Mouse (Mus musculus) stomach, embryonic 15.5 days (tissue): Measurements from ENCODE around the gene Epha3. TPM values are rescaled to one million over a fixed set of nuclear protein-coding genes. Genes with fewer than 3 reads are reported as not detected.

Source experiments
- ATAC-seq: fragments of 200-750 bp; cut with Nextera tagmentation; 2 replicates; pipeline ENCODE4 v1.8.0; 2017; ENCODE audit warnings: low read depth, moderate number of reproducible peaks, moderate TSS enrichment; ENCODE audit not compliant: insufficient read depth, low FRiP score
- H3K27ac ChIP-seq: fragments of 300-500 bp; sonication (generic); 2 replicates; pipeline ENCODE4 v1.5.1; 2015; ENCODE audit warnings: mild to moderate bottlenecking, inconsistent platforms
- H3K27me3 ChIP-seq: fragments of 300-500 bp; sonication (generic); replicated peaks from 2 replicates; pipeline ENCODE4 v1.6.1; 2015; ENCODE audit warnings: inconsistent platforms
- H3K36me3 ChIP-seq: fragments of 300-500 bp; sonication (generic); 2 replicates; pipeline ENCODE4 v1.6.1; 2015; ENCODE audit warnings: inconsistent platforms
- H3K4me1 ChIP-seq: fragments of 300-500 bp; sonication (generic); 2 replicates; pipeline ENCODE4 v1.6.1; 2015; ENCODE audit warnings: inconsistent platforms
- H3K4me2 ChIP-seq: fragments of 300-500 bp; sonication (generic); 2 replicates; pipeline ENCODE4 v1.6.1; 2015; ENCODE audit warnings: mild to moderate bottlenecking, inconsistent platforms
- H3K4me3 ChIP-seq: fragments of 300-500 bp; sonication (generic); replicated peaks from 2 replicates; pipeline ENCODE4 v1.5.1; 2015; ENCODE audit warnings: inconsistent platforms
- H3K9ac ChIP-seq: fragments of 300-500 bp; sonication (generic); 2 replicates; pipeline ENCODE4 v1.6.1; 2015; ENCODE audit warnings: inconsistent platforms
- H3K9me3 ChIP-seq: fragments of 300-500 bp; sonication (generic); 2 replicates; pipeline ENCODE4 v1.6.1; 2016; ENCODE audit warnings: inconsistent platforms
- WGBS: fragments of 180-500 bp; shearing (Covaris S2); methylation state at CpG from one replicate; pipeline ENCODE4 v1.1.7; 2015; 5-methylcytosine and 5-hydroxymethylcytosine counted together
- polyA plus RNA-seq: library from polyadenylated mRNA; unstranded; fragments of >200 nt; fragmentation: Nextera tagmentation; extraction: Ambion mirVana; gene quantifications from 2 replicates; pipeline ENCODE4 v1.2.1, GENCODE M21; 2015

Gene Epha3
- polyA plus RNA-seq, 1 experiment from 2014 or later = 14.8 TPM

- no peaks in the 10 kb centered on the region for H3K9me3 ChIP-seq
- no peaks in the 10 kb centered on the region for H3K4me1 ChIP-seq
- H3K27ac ChIP-seq = no peak overlapping the region
- H3K9ac ChIP-seq = no peak overlapping the region
- no peak for ATAC-seq
- 65% methylated on average over 17 of the region's 17 CpGs for WGBS
- H3K4me2 ChIP-seq = no peak overlapping the region
- no peaks in the 10 kb centered on the region for H3K27me3 ChIP-seq
- H3K4me3 ChIP-seq = no peak overlapping the region
- no peaks in the 10 kb centered on the region for H3K36me3 ChIP-seq
Observed at GRCm38 (mm10) chr16:63706912-63707868, 156.8 kb downstream of the Epha3 start.

DNA sequence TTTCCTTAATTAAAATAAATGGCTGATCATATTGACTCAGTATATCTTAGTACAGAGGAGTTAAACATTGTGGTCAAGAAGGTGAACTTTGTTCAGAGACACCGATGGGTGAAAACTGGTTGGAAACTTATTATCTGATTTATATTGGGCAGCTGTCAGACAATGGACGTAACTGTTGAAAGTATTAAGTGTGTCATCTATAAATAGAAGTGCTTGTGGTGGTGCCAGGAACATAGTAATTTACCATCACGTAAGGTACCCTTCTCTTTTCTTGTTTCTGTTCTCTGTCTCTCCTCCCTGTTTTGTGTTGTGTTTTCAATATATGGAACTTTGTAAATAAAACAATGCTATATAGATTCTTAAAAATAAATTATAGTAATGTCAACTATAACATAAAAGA is 174.6 kb downstream of the Epha3 start:
- no peaks in the 10 kb centered on the region for H3K27me3 ChIP-seq
- ATAC-seq = no peak
- 45% methylated on average over 3 of the region's 3 CpGs for WGBS
- no peaks in the 10 kb centered on the region for H3K4me1 ChIP-seq
- H3K9me3 ChIP-seq = no peaks in the 10 kb centered on the region
- no peak overlapping the region for H3K4me3 ChIP-seq
- H3K27ac ChIP-seq = no peak overlapping the region
- no peak overlapping the region for H3K9ac ChIP-seq
- no peaks in the 10 kb centered on the region for H3K36me3 ChIP-seq
- no peak overlapping the region for H3K4me2 ChIP-seq

GRCm38 (mm10) chr16:63684211-63684610 is 179.8 kb downstream of the Epha3 start:
- ATAC-seq = no peak
- H3K4me2 ChIP-seq = no peak overlapping the region
- no peak overlapping the region for H3K4me3 ChIP-seq
- no peak overlapping the region for H3K9ac ChIP-seq
- no peaks in the 10 kb centered on the region for H3K4me1 ChIP-seq
- no peaks in the 10 kb centered on the region for H3K9me3 ChIP-seq
- no peaks in the 10 kb centered on the region for H3K27me3 ChIP-seq
- no peak overlapping the region for H3K27ac ChIP-seq
- H3K36me3 ChIP-seq = no peaks in the 10 kb centered on the region
- WGBS = 70% methylated on average over 4 of the region's 4 CpGs

DNA sequence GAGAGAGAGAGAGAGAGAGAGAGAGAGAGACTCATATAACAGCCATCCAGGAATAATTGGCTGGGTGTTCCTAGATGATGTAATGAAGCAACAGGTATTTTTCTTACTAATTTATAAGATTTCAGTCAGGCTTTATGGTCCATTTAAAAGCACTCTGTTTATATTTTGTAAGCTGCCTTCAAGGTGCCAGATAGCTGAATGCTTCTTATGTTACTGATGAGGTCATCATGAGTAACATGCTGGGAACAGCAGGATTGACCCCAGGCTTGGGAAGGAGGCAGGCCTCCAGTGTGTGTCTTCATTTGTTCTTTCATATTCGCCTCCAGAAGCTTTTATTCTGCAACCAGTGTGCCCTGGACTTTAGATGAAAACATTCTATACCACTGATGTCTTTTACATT is 189.5 kb downstream of the Epha3 start:
- Histone ChIP-seq H3K27ac (no peak overlapping the region), H3K4me2 (no peak overlapping the region), H3K27me3 (no peaks in the 10 kb centered on the region), H3K4me3 (no peak overlapping the region), H3K9me3 (no peaks in the 10 kb centered on the region), H3K9ac (no peak overlapping the region), H3K36me3 (no peaks in the 10 kb centered on the region), H3K4me1 (no peaks in the 10 kb centered on the region)
- no peak for ATAC-seq
- WGBS = 54% methylated on average over 1 of the region's 1 CpGs

- ATAC-seq = no peak
- Histone ChIP-seq H3K4me2 (no peak overlapping the region), H3K9ac (no peak overlapping the region), H3K4me1 (no peaks in the 10 kb centered on the region), H3K9me3 (no peaks in the 10 kb centered on the region), H3K4me3 (no peak overlapping the region), H3K27ac (no peak overlapping the region), H3K27me3 (no peaks in the 10 kb centered on the region), H3K36me3 (no peaks in the 10 kb centered on the region)
- WGBS = 92% methylated on average over 9 of the region's 9 CpGs
Observed at GRCm38 (mm10) chr16:63673236-63673840, 190.6 kb downstream of the Epha3 start.

GRCm38 (mm10) chr16:63665897-63666464 is 198.0 kb downstream of the Epha3 start:
- no peak for ATAC-seq
- Histone ChIP-seq H3K27me3 (no peaks in the 10 kb centered on the region), H3K9ac (no peak overlapping the region), H3K4me3 (no peak overlapping the region), H3K4me1 (no peaks in the 10 kb centered on the region), H3K4me2 (no peak overlapping the region), H3K36me3 (no peaks in the 10 kb centered on the region), H3K9me3 (no peaks in the 10 kb centered on the region), H3K27ac (no peak overlapping the region)
- WGBS = 63% methylated on average over 3 of the region's 3 CpGs

DNA sequence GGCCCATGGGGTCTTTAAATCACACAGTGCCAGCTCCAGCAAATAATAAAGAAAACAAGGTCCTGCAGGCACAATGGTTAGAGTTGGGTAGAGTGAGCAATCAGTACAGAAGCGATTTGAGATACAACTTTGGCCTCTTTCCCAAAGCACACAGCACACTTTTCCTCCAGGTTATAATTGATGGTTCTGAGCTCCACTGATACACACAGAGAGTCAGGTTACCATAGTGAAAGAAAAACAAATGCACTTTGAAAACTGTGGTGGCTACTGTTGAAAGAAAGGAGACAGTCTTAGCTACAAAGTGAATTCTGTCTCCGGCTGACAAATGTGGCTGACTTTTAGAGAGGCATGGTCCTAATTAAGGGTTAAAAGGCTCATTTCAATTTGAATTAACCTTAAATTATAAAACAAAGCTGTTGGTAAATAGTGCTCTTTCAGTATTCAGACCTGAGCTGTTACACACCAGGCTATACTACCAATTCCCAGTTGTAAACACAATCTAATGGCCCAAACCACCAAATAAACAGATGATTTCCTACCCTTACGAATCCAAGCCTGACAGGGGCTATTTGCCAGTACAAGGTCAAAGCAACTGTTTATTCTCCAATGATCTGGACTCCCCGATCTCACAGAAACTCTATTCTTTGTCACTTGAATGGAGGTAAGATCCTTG is 205.5 kb downstream of the Epha3 start:
- Histone ChIP-seq H3K36me3 (no peaks in the 10 kb centered on the region), H3K27me3 (no peaks in the 10 kb centered on the region), H3K9me3 (no peaks in the 10 kb centered on the region), H3K4me3 (no peak overlapping the region), H3K27ac (no peak overlapping the region), H3K9ac (no peak overlapping the region), H3K4me1 (no peaks in the 10 kb centered on the region; the same call in 1 of the 2 replicates), H3K4me2 (no peak overlapping the region)
- ATAC-seq = no peak
- WGBS = 43% methylated on average over 4 of the region's 4 CpGs

- no peaks in the 10 kb centered on the region for H3K27me3 ChIP-seq
- H3K9me3 ChIP-seq = no peaks in the 10 kb centered on the region
- no peak overlapping the region for H3K27ac ChIP-seq
- H3K36me3 ChIP-seq = no peaks in the 10 kb centered on the region
- H3K9ac ChIP-seq = no peak overlapping the region
- no peaks in the 10 kb centered on the region; the same call in 1 of the 2 replicates for H3K4me1 ChIP-seq
- H3K4me2 ChIP-seq = no peak overlapping the region
- H3K4me3 ChIP-seq = no peak overlapping the region
- WGBS = 44% methylated on average over 2 of the region's 2 CpGs
- no peak for ATAC-seq
Observed at GRCm38 (mm10) chr16:63657743-63658142, 206.2 kb downstream of the Epha3 start.

- ATAC-seq = no peak
Observed at GRCm38 (mm10) chr16:63653393-63653918, 210.5 kb downstream of the Epha3 start.

GRCm38 (mm10) chr16:63650760-63651159 is 213.2 kb downstream of the Epha3 start:
- WGBS = 38% methylated on average over 3 of the region's 3 CpGs
- Histone ChIP-seq H3K27ac (no peak overlapping the region), H3K27me3 (no peaks in the 10 kb centered on the region), H3K9ac (no peak overlapping the region), H3K9me3 (no peaks in the 10 kb centered on the region), H3K4me1 (no peaks in the 10 kb centered on the region), H3K4me3 (no peak overlapping the region), H3K4me2 (no peak overlapping the region), H3K36me3 (no peaks in the 10 kb centered on the region)
- no peak for ATAC-seq

More at GRCm38 (mm10) chr16:63653393-63653918, 210.5 kb downstream of the Epha3 start:
- no peak overlapping the region for H3K9ac ChIP-seq
- H3K27ac ChIP-seq = no peak overlapping the region
- H3K4me1 ChIP-seq = no peaks in the 10 kb centered on the region; the same call in 1 of the 2 replicates
- 78% methylated on average over 5 of the region's 5 CpGs for WGBS
- no peak overlapping the region for H3K4me3 ChIP-seq
- no peak overlapping the region for H3K4me2 ChIP-seq
- no peaks in the 10 kb centered on the region for H3K36me3 ChIP-seq
- H3K27me3 ChIP-seq = no peaks in the 10 kb centered on the region
- no peaks in the 10 kb centered on the region for H3K9me3 ChIP-seq

GRCm38 (mm10) chr16:63646577-63646976 is 217.4 kb downstream of the Epha3 start:
- Histone ChIP-seq H3K36me3 (no peaks in the 10 kb centered on the region), H3K4me1 (no peaks in the 10 kb centered on the region), H3K4me3 (no peak overlapping the region), H3K9me3 (no peaks in the 10 kb centered on the region), H3K27me3 (no peaks in the 10 kb centered on the region), H3K27ac (no peak overlapping the region), H3K4me2 (no peak overlapping the region), H3K9ac (no peak overlapping the region)
- ATAC-seq = no peak
